Mouse (Mus musculus): ENCODE results near the gene Tsc22d1.

Gene Tsc22d1

GRCm38 (mm10) chr14:76414862-76415780, at the start of gene Tsc22d1:
Gene Tsc22d1, plus strand, starts transcription at chr14:76414961.
- peak in 1 of 2 experiments; percentile 80 for DNase-seq

GRCm38 (mm10) chr14:76373638-76374037, 41.1 kb upstream of the Tsc22d1 start:
- no peak for DNase-seq

GRCm38 (mm10) chr14:76374601-76375000, 40.2 kb upstream of the Tsc22d1 start:
- DNase-seq: no peak

- no peak for DNase-seq
These were observed 38.2 kb upstream of the Tsc22d1 start for GRCm38 (mm10) chr14:76376561-76376960.

- DNase-seq: no peak
These were observed 35.4 kb upstream of the Tsc22d1 start for GRCm38 (mm10) chr14:76379411-76379810.

- no peak for DNase-seq
These were observed 26.7 kb upstream of the Tsc22d1 start for GRCm38 (mm10) chr14:76388025-76388424.

- DNase-seq: no peak
These were observed 16.5 kb upstream of the Tsc22d1 start for GRCm38 (mm10) chr14:76398251-76398650.

- no peak for DNase-seq
These were observed 12.2 kb upstream of the Tsc22d1 start for GRCm38 (mm10) chr14:76402574-76402973.

GRCm38 (mm10) chr14:76409111-76409510, 5.7 kb upstream of the Tsc22d1 start:
- no peak for DNase-seq

- DNase-seq: no peak
These were observed 1.0 kb upstream of the Tsc22d1 start for GRCm38 (mm10) chr14:76413773-76414121.

GRCm38 (mm10) chr14:76414122-76414861, 469 bp upstream of the Tsc22d1 start:
- DNase-seq: peak; percentile 97 to 98

- DNase-seq: peak; percentile 61 to 64
These were observed 1.1 kb downstream of the Tsc22d1 start for GRCm38 (mm10) chr14:76415781-76416301.

- DNase-seq: peak in 1 of 2 experiments; percentile 29
These were observed 1.7 kb downstream of the Tsc22d1 start for GRCm38 (mm10) chr14:76416366-76417040.

GRCm38 (mm10) chr14:76417346-76417745, 2.6 kb downstream of the Tsc22d1 start:
- DNase-seq: no peak

GRCm38 (mm10) chr14:76420726-76421125, 6.0 kb downstream of the Tsc22d1 start:
- no peak for DNase-seq

GRCm38 (mm10) chr14:76421162-76421561, 6.4 kb downstream of the Tsc22d1 start:
- DNase-seq: no peak

GRCm38 (mm10) chr14:76425422-76425821, 10.7 kb downstream of the Tsc22d1 start:
- DNase-seq: no peak

GRCm38 (mm10) chr14:76425986-76426530, 11.3 kb downstream of the Tsc22d1 start:
- DNase-seq: no peak

GRCm38 (mm10) chr14:76428855-76429254, 14.1 kb downstream of the Tsc22d1 start:
- DNase-seq: no peak

GRCm38 (mm10) chr14:76431918-76432317, 17.2 kb downstream of the Tsc22d1 start:
- no peak for DNase-seq

- DNase-seq: peak; percentile 37 to 51
These were observed 17.6 kb downstream of the Tsc22d1 start for GRCm38 (mm10) chr14:76432369-76432768.

GRCm38 (mm10) chr14:76432816-76433215, 18.1 kb downstream of the Tsc22d1 start:
- no peak for DNase-seq

GRCm38 (mm10) chr14:76442160-76442559, 27.4 kb downstream of the Tsc22d1 start:
- DNase-seq: no peak

Data from cerebellum, adult 18-20 months (tissue).